Mouse (Mus musculus) megakaryocyte, embryonic 14.5 days (primary cell): ENCODE measurements around the gene Romo1.

Experiments
- FLI1 ChIP-seq: IDR thresholded peaks from 2 replicates; pipeline ENCODE4 v1.6.1; 2012; ENCODE audit warnings: low read length, inconsistent platforms, mixed read lengths
- GATA1 ChIP-seq: IDR thresholded peaks from 3 replicates; pipeline ENCODE4 v1.6.1; 2012; ENCODE audit warnings: mixed read lengths, low read length, inconsistent platforms, borderline replicate concordance

GRCm38 (mm10) chr2:156166557-156166956 lies 22.7 kb downstream of the Romo1 start:
- TF ChIP-seq GATA1, result no peak
- no peak for TF ChIP-seq FLI1
